Mouse (Mus musculus): ENCODE data around the gene Tmprss7. TPM values are rescaled to one million over a fixed set of nuclear protein-coding genes. Genes with fewer than 3 reads are reported as not detected.
A peak's percentile ranks its signal among the peaks of the same experiment; 100 is the strongest.

Tmprss7 gene
- total RNA-seq (2021) (under 1 TPM; 0.10 to 0.58 TPM), polyA plus RNA-seq (2012; rRNA removed) (0.15 and 0.28 TPM in 2 replicates)
- long read RNA-seq: 0 reads

DNA sequence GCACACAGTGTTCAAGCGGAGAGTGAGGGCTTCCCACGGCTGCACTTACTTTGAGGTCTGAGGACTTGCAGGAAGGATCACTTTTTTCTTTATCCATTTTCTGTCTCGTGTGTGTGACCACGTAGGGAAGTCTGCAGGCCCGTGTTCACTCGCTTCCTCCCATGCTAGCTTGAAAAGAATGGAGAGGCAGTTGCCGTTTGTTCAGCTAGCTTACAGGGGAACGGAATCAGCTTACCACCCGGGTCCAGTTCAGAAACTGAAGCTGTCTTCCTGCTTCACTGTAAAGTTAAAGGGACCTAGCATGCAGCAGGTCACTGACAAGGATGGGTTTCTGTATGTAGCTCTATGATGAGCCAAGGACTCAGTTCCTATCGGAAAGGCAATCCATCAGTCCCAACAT lies at the start of gene Tmprss7:
Gene Tmprss7 (minus strand): TSS at position 101 of the 400 bp plus-strand sequence.
- DNase-seq: no peak

GRCm38 (mm10) chr16:45742615-45743476 lies 49.4 kb upstream of the Tmprss7 start, which contains the start of gene Abhd10:
Abhd10 (minus strand) TSS chr16:45742955.
- DNase-seq: peak; percentile 98

- no peak for DNase-seq
These were observed 44.4 kb upstream of the Tmprss7 start for GRCm38 (mm10) chr16:45737880-45738279.

DNA sequence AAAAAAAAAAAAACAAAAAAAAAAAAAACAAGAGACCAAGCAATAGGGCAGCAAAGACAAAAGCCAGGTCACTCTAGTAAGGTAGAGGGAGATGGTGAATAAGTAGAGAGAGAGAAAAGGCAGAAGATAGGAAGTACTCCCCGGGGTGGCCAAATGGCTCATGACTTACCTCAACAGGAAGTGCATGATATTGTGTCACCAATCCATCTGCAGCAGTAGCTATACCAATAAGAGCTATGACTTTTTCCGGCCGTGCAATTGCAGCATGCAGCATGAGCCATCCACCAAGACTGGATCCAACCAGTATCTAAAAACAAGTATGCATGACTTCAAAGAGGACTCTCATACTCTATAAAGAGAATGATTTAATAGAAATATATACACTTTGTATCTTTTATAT lies 43.3 kb upstream of the Tmprss7 start:
- no peak for DNase-seq

- no peak for DNase-seq
These were observed 35.7 kb upstream of the Tmprss7 start for GRCm38 (mm10) chr16:45729163-45729562.

DNA sequence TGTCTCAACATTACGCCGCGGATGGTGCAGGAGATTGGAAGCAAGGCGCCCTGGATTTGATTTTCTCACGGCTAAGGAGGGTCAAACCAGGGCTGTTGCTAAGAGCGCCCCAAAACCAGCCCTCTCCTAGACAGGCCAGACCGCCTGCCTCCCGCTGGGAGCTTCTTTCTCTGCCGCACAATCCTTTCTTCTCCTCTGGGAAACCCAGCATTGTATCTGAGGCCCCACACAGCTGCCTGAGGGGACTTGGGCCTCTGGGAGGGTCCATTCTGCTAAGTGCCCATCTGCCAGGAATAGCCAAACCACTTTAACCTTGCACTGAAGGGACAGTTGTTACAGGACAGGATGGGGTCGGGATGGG lies 31.3 kb upstream of the Tmprss7 start:
- DNase-seq: no peak

DNA sequence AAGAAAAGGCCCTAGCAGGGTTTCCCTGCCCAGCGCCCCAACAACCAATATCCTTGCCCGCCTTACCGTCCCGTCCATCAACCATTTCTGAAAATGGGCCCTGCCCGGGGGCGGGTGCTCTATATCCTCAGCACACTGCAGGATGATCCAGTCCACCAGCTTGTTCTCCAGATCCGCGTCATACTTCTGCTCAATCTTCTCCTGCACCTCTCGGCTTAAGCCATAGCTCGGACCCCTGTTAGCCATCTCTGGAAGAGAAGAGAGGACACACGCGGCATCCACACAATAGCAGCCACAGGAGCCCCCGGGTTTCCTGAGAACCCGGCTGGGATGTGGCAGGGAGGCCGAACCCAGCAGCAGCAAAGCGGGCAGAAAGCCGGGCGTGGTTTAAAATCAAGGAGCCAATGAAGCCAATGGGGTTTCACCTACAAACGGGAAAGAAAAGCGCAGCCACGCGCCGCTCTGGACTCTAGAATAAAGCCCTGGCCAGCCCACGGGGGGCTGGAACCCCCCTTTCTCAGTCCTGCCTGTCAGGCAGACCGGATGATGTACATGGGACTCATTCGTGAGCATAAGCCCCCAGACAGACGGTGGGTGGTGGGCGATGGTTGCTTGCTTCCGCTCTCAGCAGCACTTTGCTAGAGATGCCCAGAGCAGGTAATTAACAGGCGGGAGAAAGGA lies 30.7 kb upstream of the Tmprss7 start, which contains the start of gene Tagln3:
Gene Tagln3 (minus strand): TSS at position 548 of the 681 bp plus-strand sequence.
- peak; percentile 48 for DNase-seq

- DNase-seq: no peak
These were observed 29.9 kb upstream of the Tmprss7 start for GRCm38 (mm10) chr16:45723172-45723901.

- DNase-seq: no peak
These were observed 29.0 kb upstream of the Tmprss7 start for GRCm38 (mm10) chr16:45722460-45722951.

- DNase-seq: no peak
These were observed 26.7 kb upstream of the Tmprss7 start for GRCm38 (mm10) chr16:45720022-45720630.

DNA sequence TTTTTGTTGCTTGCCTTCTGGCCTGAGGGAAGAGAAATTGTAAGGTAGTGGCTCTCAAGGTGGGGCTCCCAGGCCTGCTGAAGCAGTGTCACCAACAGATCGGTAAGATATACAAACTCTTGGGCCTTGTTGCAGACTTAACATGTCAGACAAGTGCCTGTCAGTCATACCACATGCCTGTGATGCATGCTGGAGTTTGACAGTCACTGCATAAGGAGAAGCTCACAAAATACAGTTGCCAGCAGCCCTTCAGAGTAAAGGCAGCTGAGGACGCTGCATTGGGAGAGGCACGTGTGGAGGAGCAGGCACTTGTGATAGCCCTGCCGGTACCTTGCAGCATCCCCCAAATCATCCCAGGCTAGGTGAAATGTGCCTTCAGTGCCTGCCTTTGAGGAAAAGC lies 24.8 kb upstream of the Tmprss7 start:
- no peak for DNase-seq

DNA sequence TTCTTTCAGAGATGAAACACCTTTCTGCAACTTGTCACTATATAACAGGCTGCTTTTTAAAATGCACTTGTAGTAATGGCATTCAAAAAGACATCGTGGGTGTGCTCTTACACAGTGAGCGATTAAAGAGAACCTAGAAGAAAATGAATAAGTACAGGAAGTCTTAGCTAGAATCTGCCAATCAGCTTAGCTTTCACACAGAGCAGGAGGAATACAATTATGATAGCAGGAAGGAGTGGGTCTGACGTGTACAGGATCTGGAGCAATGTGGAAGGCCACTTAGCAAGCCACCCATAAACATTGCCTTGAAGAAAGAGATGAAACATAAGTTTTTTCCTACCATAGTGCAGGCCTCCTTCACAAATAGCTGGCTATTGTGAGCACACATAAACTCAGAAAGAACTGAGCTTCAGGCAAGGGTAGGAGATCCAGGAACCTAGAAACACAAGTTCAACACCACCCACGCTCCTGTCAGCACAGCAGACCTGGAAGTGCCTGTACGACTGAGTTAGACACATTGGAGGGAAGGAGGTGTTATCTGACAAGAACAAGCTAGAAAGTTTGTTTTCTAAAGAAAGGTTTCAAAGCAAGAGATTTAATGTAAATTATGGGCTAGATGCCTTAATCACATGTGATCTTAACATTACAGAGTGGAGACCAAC lies 21.2 kb upstream of the Tmprss7 start:
- DNase-seq: no peak

- DNase-seq: no peak
These were observed 20.4 kb upstream of the Tmprss7 start for GRCm38 (mm10) chr16:45713878-45714277.

DNA sequence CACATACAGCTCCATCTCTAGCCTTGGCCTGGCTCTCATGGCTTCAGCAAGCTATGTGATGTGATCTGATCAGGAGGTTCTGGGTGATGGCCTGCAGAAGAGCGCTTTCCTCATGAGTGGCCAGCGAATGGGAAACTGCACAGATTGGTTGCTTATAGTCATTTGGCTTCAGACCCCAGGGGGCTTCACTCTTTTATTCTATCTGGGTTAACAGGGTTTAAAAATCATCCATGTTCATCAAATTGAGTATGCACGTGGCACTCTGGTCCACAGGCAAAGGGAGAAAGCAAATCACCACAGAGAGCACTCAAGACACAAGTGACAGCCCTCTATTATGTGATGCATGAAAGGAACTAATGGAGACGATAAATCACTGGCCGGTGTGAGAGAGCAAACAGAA lies 19.8 kb upstream of the Tmprss7 start:
- DNase-seq: no peak

DNA sequence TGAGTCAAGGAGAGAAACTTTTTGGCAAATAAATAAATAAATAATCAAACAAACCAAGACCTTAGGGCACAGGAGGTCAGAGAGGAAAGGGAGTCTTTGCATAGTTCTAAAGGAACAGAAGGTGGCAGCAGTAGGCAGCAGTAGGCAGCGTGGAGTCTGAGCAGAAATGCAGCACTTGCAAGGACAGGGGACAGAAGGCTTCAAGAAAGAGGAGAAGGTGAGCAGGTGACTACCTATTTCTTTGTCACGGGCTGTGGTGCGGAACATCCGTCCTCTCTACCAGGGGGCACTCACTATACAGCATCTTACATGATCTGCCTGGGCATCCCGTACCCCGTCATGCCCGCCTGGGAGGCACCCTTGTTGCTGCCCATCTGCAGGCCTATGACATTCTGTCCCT lies 17.8 kb upstream of the Tmprss7 start:
- no peak for DNase-seq

- DNase-seq: no peak
These were observed 5.8 kb upstream of the Tmprss7 start for GRCm38 (mm10) chr16:45699301-45699700.

DNA sequence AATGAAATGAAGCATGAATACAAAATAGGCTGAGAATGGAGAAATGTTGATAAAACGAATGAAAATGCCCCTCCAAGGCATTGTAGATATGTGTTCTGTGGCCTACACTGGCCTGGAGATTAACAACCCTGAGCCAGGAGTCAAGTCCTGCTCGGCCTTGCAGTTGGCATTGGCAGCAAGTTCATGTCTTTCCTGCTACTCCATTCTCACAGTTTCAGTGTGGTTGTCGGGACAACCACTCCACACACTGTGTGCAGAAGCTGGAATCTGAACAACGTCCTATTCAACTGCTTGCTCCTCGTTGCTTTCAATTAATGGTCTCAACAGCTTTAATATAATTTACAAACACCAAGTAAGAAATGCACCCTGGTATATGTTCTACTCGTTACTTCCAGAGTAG lies 4.5 kb upstream of the Tmprss7 start:
- peak; percentile 15 for DNase-seq

DNA sequence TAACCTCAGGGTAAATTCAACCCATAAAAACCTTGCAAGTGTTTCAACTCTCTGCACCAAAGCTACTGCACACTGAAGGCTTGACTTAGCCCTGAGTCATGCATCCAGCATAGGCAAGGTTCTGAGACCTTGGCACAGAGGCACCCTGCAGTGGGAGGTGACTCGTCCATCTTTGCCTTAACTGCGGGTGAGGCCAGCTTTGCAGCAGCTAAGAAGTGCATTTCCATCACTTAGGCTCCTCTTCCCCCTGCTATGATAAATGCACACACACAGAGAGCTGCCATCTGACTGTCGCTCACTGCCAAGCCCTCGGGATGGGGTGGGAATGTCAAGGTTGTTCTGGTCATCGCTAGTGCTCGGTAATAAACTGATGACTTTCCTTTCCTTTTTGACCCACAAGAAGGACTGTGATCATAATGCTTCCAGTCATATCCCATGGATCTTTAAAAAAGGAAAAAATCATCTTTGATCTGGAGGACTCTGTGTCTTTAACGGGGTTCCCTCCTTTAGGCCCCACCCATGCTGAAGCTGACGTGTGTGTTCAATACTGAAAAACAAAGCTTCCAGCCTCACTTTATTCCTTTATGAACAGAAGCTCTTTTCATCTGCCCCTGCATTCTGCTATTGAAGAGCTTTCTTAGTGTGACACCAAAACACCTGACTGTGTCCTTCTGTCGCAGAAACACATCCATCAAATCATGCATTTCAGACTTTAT lies 2.1 kb upstream of the Tmprss7 start:
- DNase-seq: peak; percentile 74

- no peak for DNase-seq
These were observed 607 bp downstream of the Tmprss7 start for GRCm38 (mm10) chr16:45692851-45693250.

DNA sequence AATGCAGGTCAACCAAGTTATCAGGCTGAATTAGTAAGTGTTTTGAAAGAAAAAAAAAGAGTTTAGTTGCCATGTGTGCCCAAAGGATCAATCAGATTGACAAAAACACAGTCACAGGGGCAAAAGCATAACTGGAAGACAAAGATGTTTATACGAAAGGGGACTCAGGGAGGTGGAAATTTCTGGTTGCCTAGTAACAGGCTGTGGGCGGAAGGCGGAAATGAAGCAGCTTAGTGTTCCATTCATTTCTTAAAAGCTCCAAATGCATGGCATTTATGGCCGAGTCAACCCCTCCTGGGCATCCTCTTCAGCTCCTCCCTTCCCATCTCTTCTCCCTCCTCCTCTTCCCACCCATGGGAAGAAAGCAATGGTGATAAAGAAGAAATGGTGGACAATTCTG lies 3.3 kb downstream of the Tmprss7 start:
- DNase-seq: no peak

DNA sequence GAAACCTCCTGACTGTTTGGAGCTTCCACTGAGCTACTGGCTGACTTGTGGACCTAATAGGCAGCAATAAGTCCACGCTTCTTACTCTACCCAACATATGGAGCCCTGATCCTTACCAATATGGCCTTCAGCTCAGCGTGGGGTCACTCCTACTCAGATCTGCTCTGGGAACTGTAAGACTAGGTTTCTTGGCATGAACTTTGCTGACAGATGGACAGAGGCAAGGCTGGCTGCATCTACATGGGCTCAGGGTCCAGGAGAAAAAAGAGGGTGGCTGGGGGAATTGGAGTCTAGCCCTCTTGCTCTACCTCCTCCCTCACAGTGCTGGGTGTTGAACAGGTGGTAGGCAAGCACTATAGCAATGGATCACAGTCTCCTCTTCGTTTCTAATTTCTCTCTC lies 6.6 kb downstream of the Tmprss7 start:
- no peak for DNase-seq
